Mouse (Mus musculus) monocyte, adult 2 months (primary cell): ENCODE data around the gene Lamtor3.
"Not testable (repeated sequence)": the region's sequence is repeated elsewhere in the genome, so short reads cannot be mapped to it uniquely, and the experiment has no call there.

Source experiments
- DNase-seq, 2 experiments: peaks; one replicate each; pipeline ENCODE4 v3.0.0; 2022; ENCODE audit warnings: low spot score in 2 of 2, low read depth in 1 of 2

The Lamtor3 gene

DNA sequence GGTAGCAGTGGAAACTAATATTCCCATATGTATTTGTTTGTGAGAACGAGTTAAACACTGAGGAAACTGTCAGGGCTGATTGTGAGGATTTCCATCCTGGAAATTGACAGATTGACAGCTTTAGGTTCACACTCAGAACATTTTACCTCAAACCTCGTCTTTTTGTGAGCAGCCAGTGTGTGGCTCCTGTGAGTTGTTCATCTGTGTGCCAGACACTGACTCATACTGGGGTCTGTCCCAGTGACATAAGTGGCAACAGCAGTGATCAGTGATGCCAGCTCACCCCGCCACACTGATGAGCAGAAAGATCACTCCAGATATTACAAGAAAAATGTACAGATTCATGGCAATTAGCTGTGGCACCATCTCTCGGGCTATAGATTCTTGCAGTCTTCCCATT is 41.1 kb downstream of the Lamtor3 start:
- no peak for DNase-seq

DNA sequence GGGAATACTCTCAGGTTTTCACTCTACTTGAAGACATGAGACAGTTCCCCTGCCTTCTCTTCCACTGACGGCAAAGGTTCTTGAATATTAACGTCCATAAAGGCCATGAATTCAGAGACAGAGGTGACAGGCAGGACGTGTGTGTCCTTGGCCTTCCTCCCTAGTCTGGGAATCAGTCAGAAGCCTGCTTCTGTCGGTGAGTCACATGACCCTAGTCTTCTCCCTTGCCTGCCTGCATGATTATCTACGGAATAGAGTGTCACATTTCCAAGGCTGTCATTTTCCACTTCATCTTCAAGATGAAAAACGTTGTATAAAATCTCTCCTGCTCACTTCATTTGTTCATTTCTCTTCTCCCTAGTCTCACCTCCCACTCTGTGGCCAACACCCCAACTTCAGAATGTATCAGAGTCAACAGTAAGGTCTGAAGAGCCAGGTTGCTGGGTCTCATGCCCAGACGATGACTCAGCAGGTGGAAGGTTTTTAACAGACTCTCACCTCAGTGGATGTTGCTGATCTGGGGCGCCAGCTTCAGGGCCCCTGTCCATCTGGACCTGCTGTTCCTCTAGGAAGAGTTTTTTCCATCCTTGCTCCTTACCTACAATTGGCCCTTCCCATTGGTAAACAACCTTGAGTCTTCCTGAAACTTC is 43.6 kb downstream of the Lamtor3 start:
- DNase-seq: no peak

DNA sequence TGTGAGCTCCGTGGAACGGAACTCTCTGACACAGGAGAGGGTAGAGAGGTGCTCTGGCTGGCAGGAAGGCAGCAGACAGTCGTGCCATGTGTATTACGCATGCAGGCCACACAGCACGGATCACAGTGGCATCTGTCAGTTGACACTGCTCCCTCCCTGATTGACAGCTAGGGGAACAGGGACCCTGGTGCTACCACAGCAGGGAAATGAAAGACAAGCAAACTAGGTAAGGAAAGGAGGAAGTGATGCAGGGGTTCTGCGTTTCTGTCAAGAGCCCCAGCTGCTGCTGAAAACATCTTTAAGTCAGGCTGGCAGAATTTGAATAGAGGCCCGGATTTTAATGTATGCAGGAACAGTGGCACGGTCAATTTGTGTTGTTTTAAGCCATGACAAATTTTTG is 45.2 kb downstream of the Lamtor3 start:
- DNase-seq: no peak

DNA sequence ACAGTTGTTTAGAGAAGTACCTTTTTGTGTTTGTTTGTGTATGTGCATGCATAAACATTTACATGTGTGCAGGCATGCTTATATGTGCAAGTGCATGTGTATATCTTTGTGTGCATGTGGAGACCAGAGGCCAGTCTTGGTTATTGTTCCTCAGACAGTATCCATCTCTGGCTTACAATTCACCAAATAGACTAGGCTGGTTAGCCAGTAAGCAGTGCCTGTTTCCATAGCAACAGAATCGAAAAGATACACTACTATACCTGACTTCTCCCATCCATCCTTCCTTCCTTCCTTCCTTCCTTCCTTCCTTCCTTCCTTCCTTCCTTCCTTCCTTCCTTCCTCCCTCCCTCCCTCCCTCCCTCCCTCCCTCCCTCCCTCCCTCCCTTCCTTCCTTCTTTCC is 45.7 kb downstream of the Lamtor3 start:
- not testable (repeated sequence) for DNase-seq

DNA sequence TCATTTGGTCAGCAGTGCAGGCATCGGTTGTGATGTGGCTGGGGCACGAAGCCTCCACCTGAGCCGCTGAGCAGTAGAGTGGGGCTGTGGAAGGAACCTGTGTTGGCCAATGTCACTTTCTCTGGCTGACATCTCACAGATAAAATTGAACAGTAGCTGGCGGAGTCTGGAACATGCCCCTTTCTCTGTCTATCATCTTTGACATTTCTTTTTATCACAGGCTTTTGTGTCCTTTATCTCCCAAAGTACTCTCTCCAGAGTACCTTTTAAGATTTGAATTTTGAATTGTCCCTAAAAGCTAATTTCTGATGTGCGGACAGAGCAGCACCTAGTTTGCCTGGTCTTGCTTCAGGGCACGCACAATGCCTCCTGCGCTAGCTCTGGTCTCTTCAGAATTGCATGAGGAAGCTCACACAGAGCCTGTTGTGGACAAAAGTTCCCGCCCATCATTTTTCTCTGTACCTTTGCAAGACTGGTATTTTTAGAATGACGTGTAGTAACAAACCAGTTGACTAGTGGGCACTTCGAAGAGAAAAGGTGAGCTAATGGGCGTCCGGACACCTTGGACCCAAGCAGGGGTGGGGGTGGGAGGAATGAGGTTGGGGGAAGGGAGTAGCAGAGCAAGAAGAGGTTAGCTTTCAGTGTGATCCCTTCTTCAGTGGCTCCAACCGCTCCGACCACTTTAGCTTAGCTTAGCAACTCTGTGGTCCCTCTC is 50.0 kb downstream of the Lamtor3 start:
- no peak for DNase-seq

DNA sequence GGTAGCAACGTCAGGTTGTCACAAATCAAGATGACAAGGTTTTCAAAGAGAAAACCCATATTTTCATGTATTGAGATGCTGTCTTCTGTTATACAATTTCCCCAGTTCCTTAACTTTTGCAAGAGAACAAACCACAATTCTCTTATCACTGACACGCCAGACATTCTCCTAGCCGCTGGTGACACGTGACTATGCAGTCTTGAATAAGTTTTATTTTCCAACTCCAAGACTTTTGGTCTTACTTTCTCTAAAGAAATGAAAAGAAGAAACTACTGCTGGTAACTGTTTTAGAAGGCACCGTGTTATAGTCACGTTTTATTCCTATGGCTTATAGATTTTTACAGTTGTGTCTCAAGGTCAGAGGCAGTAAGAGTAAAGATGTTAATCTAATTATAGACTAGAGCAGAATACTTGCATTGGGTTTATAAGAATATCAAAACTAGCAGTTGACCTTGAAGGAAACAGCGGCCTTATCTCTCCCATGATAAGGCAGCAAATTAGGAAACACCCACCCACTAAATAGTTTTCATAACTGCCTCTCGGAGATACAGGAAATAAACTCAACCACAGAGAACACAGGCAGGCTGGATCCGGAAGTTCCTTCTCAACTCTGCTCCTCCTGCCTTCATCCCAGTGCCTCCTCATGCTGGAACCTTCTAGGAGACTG is 50.6 kb downstream of the Lamtor3 start:
- DNase-seq: no peak

DNA sequence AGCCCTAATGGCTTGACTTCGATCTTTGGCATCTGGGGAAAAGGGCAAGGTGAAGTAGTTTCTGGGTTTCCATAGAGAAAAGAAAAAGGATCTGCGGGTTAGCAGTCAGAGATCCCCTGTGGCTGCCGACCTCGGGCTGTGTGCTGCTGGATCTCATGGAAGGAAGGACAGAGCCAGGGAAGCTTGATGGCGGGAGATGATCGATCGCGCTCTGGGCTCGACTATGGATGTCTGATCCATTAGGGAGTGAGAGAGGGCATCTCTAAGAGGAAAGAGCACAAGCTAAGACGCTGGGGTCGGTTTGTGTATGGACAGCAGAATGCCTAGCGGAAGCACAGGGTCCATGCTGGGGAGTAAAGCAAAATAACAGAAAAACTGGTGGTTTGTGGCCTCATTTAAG is 51.6 kb downstream of the Lamtor3 start:
- DNase-seq: no peak

DNA sequence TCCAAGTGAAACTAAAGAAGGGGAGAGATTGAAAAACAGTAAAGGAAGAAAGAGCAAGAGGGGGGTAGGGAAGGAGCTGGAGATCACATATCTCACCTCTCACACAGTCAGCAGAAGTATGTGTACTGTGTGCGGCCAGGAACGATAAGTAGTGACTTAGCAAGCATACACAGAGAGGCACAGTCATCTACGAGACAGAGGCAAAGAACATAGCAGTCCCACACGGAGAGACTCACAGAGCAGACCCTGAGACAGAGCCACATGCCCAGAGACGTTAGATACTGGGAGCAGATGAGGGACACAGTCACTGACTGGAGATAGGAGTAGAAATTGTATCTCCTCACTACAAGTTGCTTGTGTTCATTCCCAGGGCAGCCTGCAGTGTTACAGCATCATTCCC is 53.9 kb downstream of the Lamtor3 start:
- DNase-seq: no peak

DNA sequence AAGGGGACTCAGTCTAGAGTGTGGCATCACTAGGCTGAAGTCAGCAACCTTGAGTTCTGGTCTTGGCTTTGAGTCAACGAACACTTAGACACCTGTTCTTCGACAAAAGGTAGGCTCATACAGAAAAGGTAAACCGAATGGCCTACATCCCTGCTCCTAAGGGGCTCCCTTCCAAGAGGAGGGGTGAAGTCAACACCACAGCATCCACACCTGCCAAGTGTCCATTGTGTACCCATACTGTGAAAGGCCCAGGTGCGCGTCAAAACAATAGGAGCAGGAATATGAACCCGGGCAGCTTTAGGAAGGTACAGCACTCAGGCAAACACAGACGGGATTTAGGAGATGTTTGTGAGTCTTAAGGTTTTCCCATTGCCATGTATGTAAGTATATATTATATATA is 54.7 kb downstream of the Lamtor3 start:
- no peak for DNase-seq

DNA sequence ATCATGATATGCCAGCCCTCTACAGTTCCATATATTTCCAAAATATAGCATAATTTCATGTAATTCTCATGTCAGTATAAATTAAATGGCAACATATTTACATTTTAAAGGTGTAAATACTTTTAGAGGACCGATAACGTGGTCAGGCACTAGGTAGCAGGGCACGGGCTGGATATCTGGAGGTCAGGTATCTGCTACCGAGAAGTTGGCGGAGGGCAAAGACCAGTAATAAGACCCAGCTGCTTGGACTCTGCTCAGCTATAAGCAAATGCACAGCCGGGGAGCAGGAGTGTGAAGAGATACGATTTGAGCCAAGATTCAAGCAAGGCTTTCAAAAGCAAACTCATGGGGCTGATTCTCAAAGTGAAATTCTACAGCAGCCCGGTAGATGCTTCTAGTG is 56.0 kb downstream of the Lamtor3 start:
- DNase-seq: no peak

DNA sequence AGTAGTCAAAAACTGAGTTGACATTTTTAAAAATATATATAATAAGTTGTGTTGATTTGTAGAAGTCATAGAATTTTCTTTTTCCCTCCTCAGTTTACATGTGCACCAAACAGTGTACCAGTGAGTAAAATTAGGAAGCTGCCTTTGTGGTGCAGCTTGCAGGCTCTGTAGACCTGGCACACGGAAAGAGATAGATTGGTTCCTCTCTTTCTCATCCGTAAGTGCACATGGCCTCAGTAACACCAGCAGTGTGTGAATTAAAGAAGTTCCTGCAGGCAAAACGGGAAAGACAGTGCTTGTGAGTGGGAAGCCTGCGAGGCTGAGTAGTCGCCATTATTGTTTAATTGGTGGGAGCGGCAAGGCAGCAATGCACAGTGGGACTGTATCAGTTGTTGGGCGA is 57.1 kb downstream of the Lamtor3 start:
- DNase-seq: no peak

DNA sequence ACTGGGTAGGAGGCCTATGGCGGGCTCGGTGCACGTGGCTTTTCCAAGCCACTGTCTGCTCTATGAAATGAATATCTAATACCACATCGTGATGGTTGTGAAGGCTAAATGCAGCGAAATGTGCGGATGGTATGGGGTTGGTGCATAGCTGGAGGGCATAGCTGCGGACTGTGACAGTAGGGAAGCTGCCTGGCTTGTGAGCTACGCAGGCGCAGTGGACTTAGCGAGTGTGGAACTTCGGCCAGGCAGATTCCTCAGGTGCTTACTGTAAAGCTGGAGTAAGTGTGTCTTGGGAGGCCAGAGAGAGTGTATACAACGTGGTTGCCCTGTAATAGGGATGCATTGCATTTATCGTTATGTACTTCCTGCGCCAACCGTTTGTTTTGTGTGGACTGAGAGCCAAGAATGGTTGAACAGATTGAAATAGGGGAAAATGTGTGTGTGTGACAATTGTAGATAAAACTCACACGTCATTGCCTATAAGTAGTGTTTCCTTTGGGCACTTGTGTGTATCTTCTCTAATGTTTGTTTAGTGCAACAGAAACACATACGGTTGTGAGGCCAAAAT is 57.6 kb downstream of the Lamtor3 start:
- no peak for DNase-seq

DNA sequence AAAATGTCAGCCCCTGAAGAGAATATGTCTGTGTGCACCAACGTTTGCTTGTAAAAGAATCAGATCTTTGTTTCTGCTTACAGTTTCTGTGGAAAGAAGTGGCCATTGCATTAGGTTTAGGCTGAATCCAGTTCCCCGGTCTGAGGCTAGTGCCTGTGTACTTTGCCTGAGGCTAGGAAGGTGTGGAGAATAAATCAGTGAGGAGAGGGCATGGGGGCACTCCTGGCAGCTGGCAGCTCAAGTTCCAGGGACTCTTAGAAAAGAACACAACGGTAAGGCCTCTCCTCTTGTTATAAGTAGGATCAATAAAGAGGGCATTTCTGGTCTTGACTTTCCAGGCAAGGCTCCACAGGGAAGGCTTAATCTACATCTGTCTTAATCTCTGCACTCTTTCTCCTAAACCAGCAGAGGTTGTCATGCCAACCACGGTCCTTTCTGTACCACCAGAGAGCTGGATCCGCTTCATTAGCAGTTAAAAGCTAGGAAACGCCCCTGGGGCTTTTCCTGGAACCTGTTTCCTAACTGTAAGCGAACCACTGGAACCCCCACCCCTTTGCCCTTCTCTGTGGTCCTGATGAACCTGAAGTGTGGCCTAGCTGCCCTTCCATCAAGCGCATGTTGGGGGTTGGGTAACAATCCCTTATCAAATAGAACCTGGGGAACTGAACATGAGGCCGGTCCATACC is 58.8 kb downstream of the Lamtor3 start:
- no peak for DNase-seq

DNA sequence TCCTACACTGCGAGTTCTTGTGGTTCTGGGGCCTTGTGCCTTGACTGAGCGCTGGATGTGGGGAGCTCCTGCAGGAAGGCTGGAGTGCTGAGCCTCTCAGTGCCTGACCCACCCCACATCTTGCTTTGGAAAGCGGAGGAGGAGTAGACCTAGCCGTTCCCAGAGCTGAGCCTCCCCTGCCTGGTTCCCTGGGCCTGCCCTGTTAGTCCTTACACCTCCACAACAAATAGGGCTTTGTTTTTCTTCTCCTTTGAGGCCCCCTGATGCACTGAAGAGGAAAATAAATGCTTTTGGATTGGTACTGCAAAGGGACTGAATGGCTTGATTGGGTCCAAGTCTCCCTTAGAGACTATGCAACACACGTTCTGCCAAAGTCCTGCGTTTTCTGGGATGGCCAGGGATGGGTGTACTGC is 59.3 kb downstream of the Lamtor3 start:
- DNase-seq: no peak

DNA sequence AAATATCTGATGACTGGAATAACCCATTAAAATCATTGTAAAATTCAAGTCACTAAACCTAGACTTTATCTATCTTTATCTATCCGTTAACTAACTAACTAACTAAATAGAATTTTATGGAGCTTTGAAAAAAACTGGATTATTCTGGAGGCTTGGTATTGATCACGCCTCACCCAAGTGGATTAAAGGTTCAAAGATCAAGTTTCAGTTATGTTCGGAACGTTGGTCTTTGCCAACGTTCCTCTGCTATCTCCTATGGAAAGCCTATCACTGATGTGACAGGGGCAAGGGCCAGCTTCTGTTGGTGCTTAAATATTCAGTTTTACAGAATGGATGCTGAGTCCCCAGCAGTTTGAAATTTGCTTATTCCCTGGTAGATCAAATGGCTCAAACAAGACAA is 59.9 kb downstream of the Lamtor3 start:
- DNase-seq: no peak
